Mouse (Mus musculus) 3T3-L1 (cell line): ENCODE measurements at regions not wholly inside any gene's neighbourhood (a gene's known extent, or its start where the extent isn't known, plus 50 kb on each side); places are given as distances from the start of the nearest gene placed in this dataset.

Experiments
- DNase-seq: peaks from one replicate; pipeline ENCODE4 v3.0.0-alpha.2; 2015; ENCODE audit warnings: low read depth, low spot score

GRCm38 (mm10) chr3:154391629-154392028 lies 61.2 kb upstream of the Lhx8 start:
- no peak for DNase-seq

GRCm38 (mm10) chr3:154388656-154389055 lies 58.2 kb upstream of the Lhx8 start:
- no peak for DNase-seq

GRCm38 (mm10) chr3:154387271-154387670 lies 56.8 kb upstream of the Lhx8 start:
- no peak for DNase-seq

- DNase-seq: no peak
Observed at GRCm38 (mm10) chr3:154385831-154386312, 55.4 kb upstream of the Lhx8 start.

GRCm38 (mm10) chr3:154382811-154383210 lies 52.4 kb upstream of the Lhx8 start:
- DNase-seq: no peak

- DNase-seq: no peak
Observed at GRCm38 (mm10) chr3:154381561-154381960, 51.1 kb upstream of the Lhx8 start.
